Mouse (Mus musculus): ENCODE measurements around the gene AC131692.1. TPM values are rescaled to one million over a fixed set of nuclear protein-coding genes. Genes with fewer than 3 reads are reported as not detected.

AC131692.1 gene
- polyA plus RNA-seq, 1 experiment from 2014 or later = 0.23 TPM

GRCm38 (mm10) chr19:6088841-6089240 is 5.4 kb upstream of the AC131692.1 start:
- Histone ChIP-seq H3K4me1 (replicated peaks) (peaks cover 29% of the 10 kb centered on the region), H3K4me2 (no peak overlapping the region), H3K9ac (no peak overlapping the region), H3K27me3 (no peaks in the 10 kb centered on the region), H3K4me3 (replicated peaks) (no peak overlapping the region), H3K36me3 (replicated peaks) (peaks cover 82% of the 10 kb centered on the region), H3K27ac (replicated peaks) (no peak overlapping the region), H3K9me3 (replicated peaks) (no peaks in the 10 kb centered on the region)
- no peak for ATAC-seq (ENCODE audit: insufficient read depth)
- 93% methylated on average over 13 of the region's 13 CpGs for WGBS (ENCODE audit: insufficient replicate concordance)

GRCm38 (mm10) chr19:6097847-6098246 is 3.6 kb downstream of the AC131692.1 start:
- H3K4me1 ChIP-seq (replicated peaks) = peaks cover 27% of the 10 kb centered on the region
- no peak overlapping the region for H3K4me3 ChIP-seq (replicated peaks)
- H3K9me3 ChIP-seq (replicated peaks) = no peaks in the 10 kb centered on the region
- H3K27ac ChIP-seq (replicated peaks) = no peak overlapping the region
- H3K36me3 ChIP-seq (replicated peaks) = peaks cover 44% of the 10 kb centered on the region
- ATAC-seq (ENCODE audit: insufficient read depth) = no peak
- no peak overlapping the region for H3K4me2 ChIP-seq
- 53% methylated on average over 3 of the region's 3 CpGs for WGBS (ENCODE audit: insufficient replicate concordance)
- H3K27me3 ChIP-seq = no peaks in the 10 kb centered on the region
- H3K9ac ChIP-seq = no peak overlapping the region

- WGBS (ENCODE audit: insufficient replicate concordance) = 77% methylated on average over 6 of the region's 6 CpGs
- H3K9ac ChIP-seq = no peak overlapping the region
- ATAC-seq (ENCODE audit: insufficient read depth) = no peak
Observed at GRCm38 (mm10) chr19:6101186-6101585, 7.0 kb downstream of the AC131692.1 start.

GRCm38 (mm10) chr19:6102169-6102853 is 8.1 kb downstream of the AC131692.1 start:
- no peaks in the 10 kb centered on the region for H3K9me3 ChIP-seq (replicated peaks)
- peaks cover 58% of the 10 kb centered on the region for H3K4me1 ChIP-seq (replicated peaks)
- no peaks in the 10 kb centered on the region for H3K27me3 ChIP-seq
- no peak overlapping the region for H3K4me2 ChIP-seq
- no peak overlapping the region for H3K9ac ChIP-seq
- no peak overlapping the region for H3K4me3 ChIP-seq (replicated peaks)
- 59% methylated on average over 6 of the region's 6 CpGs for WGBS (ENCODE audit: insufficient replicate concordance)
- peaks cover 11% of the 10 kb centered on the region for H3K36me3 ChIP-seq (replicated peaks)
- peak overlapping the region; percentile 63 for H3K27ac ChIP-seq (replicated peaks)
- ATAC-seq (ENCODE audit: insufficient read depth) = peak; percentile 95

More at GRCm38 (mm10) chr19:6101186-6101585, 7.0 kb downstream of the AC131692.1 start:
- Histone ChIP-seq H3K4me1 (replicated peaks) (peaks cover 56% of the 10 kb centered on the region), H3K27ac (replicated peaks) (0 out of 2 replicates have a peak overlapping the region, but pooled peaks have one; percentile 63), H3K36me3 (replicated peaks) (peaks cover 11% of the 10 kb centered on the region), H3K9me3 (replicated peaks) (no peaks in the 10 kb centered on the region), H3K4me3 (replicated peaks) (no peak overlapping the region), H3K4me2 (no peak overlapping the region), H3K27me3 (no peaks in the 10 kb centered on the region)

- ATAC-seq (ENCODE audit: insufficient read depth) = no peak
- H3K27ac ChIP-seq (replicated peaks) = no peak overlapping the region
Observed at GRCm38 (mm10) chr19:6104476-6104875, 10.3 kb downstream of the AC131692.1 start.

GRCm38 (mm10) chr19:6105586-6105985 is 11.4 kb downstream of the AC131692.1 start, which contains the start of gene Naaladl1:
TSS of gene Naaladl1 (plus strand) at chr19:6105782.
- no peak for ATAC-seq (ENCODE audit: insufficient read depth)
- no peaks in the 10 kb centered on the region for H3K36me3 ChIP-seq (replicated peaks)
- peaks cover 50% of the 10 kb centered on the region for H3K4me1 ChIP-seq (replicated peaks)
- H3K4me2 ChIP-seq = peak within 1 kb of the TSS; percentile 18
- no peaks in the 10 kb centered on the region for H3K27me3 ChIP-seq
- no peak within 1 kb of the TSS for H3K4me3 ChIP-seq (replicated peaks)
- no peak within 1 kb of the TSS for H3K27ac ChIP-seq (replicated peaks)
- WGBS (ENCODE audit: insufficient replicate concordance) = 83% methylated on average over 7 of the region's 7 CpGs
- no peaks in the 10 kb centered on the region for H3K9me3 ChIP-seq (replicated peaks)
- H3K9ac ChIP-seq = 0 out of 2 replicates have a peak within 1 kb of the TSS, but pooled peaks have one; percentile 15

More at GRCm38 (mm10) chr19:6104476-6104875, 10.3 kb downstream of the AC131692.1 start:
- no peaks in the 10 kb centered on the region for H3K9me3 ChIP-seq (replicated peaks)
- no peaks in the 10 kb centered on the region for H3K36me3 ChIP-seq (replicated peaks)
- peaks cover 53% of the 10 kb centered on the region for H3K4me1 ChIP-seq (replicated peaks)
- H3K27me3 ChIP-seq = no peaks in the 10 kb centered on the region
- WGBS (ENCODE audit: insufficient replicate concordance) = 33% methylated on average over 4 of the region's 4 CpGs
- H3K4me3 ChIP-seq (replicated peaks) = no peak overlapping the region
- no peak overlapping the region for H3K4me2 ChIP-seq
- peak overlapping the region; percentile 15; the same call in 1 of the 2 replicates for H3K9ac ChIP-seq

GRCm38 (mm10) chr19:6113116-6113515 is 18.9 kb downstream of the AC131692.1 start:
- H3K9me3 ChIP-seq (replicated peaks) = no peaks in the 10 kb centered on the region
- H3K4me2 ChIP-seq = no peak overlapping the region
- 64% methylated on average over 6 of the region's 6 CpGs for WGBS (ENCODE audit: insufficient replicate concordance)
- peaks cover 35% of the 10 kb centered on the region for H3K36me3 ChIP-seq (replicated peaks)
- no peak overlapping the region for H3K4me3 ChIP-seq (replicated peaks)
- ATAC-seq (ENCODE audit: insufficient read depth) = no peak
- no peak overlapping the region for H3K27ac ChIP-seq (replicated peaks)
- H3K9ac ChIP-seq = no peak overlapping the region
- peaks cover 18% of the 10 kb centered on the region for H3K4me1 ChIP-seq (replicated peaks)
- H3K27me3 ChIP-seq = no peaks in the 10 kb centered on the region

- Histone ChIP-seq H3K27me3 (no peaks in the 10 kb centered on the region), H3K9ac (no peak overlapping the region; the same call in 1 of the 2 replicates), H3K4me2 (peak overlapping the region; percentile 94), H3K27ac (replicated peaks) (0 out of 2 replicates have a peak overlapping the region, but pooled peaks have one; percentile 6), H3K4me3 (replicated peaks) (peak overlapping the region; percentile 80; the same call in 1 of the 2 replicates), H3K4me1 (replicated peaks) (peaks cover 34% of the 10 kb centered on the region), H3K36me3 (replicated peaks) (peaks cover 58% of the 10 kb centered on the region), H3K9me3 (replicated peaks) (no peaks in the 10 kb centered on the region)
- WGBS (ENCODE audit: insufficient replicate concordance) = 84% methylated on average over 15 of the region's 15 CpGs
- no peak for ATAC-seq (ENCODE audit: insufficient read depth)
Observed at GRCm38 (mm10) chr19:6116113-6116850, 22.1 kb downstream of the AC131692.1 start.

- peak overlapping the region; percentile 80 for H3K4me3 ChIP-seq (replicated peaks)
- peaks cover 70% of the 10 kb centered on the region for H3K36me3 ChIP-seq (replicated peaks)
- ATAC-seq (ENCODE audit: insufficient read depth) = no peak
Observed at GRCm38 (mm10) chr19:6117346-6117985, 23.2 kb downstream of the AC131692.1 start.

GRCm38 (mm10) chr19:6117986-6118676 is 23.9 kb downstream of the AC131692.1 start, which contains the start of gene Sac3d1:
TSS of gene Sac3d1 (minus strand) at chr19:6118650.
- ATAC-seq (ENCODE audit: insufficient read depth) = peak; percentile 81
- Histone ChIP-seq H3K9ac (peak within 1 kb of the TSS; percentile 86), H3K27me3 (no peaks in the 10 kb centered on the region), H3K9me3 (replicated peaks) (no peaks in the 10 kb centered on the region), H3K36me3 (replicated peaks) (peaks cover 75% of the 10 kb centered on the region), H3K27ac (replicated peaks) (peak within 1 kb of the TSS; percentile 97), H3K4me3 (replicated peaks) (peak within 1 kb of the TSS; percentile 80), H3K4me1 (replicated peaks) (peaks cover 43% of the 10 kb centered on the region), H3K4me2 (peak within 1 kb of the TSS; percentile 94)
- under 1% methylated on average over 77 of the region's 77 CpGs for WGBS (ENCODE audit: insufficient replicate concordance)

More at GRCm38 (mm10) chr19:6117346-6117985, 23.2 kb downstream of the AC131692.1 start:
- Histone ChIP-seq H3K4me1 (replicated peaks) (peaks cover 39% of the 10 kb centered on the region), H3K9me3 (replicated peaks) (no peaks in the 10 kb centered on the region), H3K27ac (replicated peaks) (peak overlapping the region; percentile 97), H3K4me2 (peak overlapping the region; percentile 94), H3K9ac (peak overlapping the region; percentile 86), H3K27me3 (no peaks in the 10 kb centered on the region)
- WGBS (ENCODE audit: insufficient replicate concordance) = 2% methylated on average over 32 of the region's 32 CpGs
